Mouse (Mus musculus) right cerebral cortex, postnatal 36 days (tissue): Measurements from ENCODE around the gene Cib3.

Experiments used
- DNase-seq, 2 experiments: peaks; one replicate each; pipeline ENCODE4 v3.0.0; 2022; ENCODE audit warnings: low spot score in 2 of 2, mixed read lengths in 1 of 2

The Cib3 gene

DNA sequence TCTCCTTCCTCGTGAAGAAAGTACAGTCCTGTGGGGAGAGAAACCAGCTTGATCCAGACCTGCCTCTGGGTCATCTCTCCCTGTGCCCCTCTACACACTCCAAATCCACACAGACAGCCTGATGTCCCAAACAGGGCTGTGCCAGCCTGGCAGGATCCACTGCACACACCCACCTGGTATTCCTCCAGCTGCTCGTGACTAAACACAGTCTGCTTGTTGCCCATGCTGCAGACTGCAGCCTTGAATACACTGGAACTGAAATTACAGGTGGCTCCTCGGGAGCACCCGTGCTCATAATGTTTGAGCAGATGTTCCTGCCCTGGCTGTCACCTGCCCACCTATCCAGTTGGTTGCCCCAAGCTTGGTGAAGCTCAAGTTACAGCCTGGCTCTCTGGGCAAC, at the start of gene Cib3:
Gene Cib3, minus strand, starts transcription at position 87 of the 400 bp plus-strand sequence.
- peak in 1 of 2 experiments; percentile 14 for DNase-seq

DNA sequence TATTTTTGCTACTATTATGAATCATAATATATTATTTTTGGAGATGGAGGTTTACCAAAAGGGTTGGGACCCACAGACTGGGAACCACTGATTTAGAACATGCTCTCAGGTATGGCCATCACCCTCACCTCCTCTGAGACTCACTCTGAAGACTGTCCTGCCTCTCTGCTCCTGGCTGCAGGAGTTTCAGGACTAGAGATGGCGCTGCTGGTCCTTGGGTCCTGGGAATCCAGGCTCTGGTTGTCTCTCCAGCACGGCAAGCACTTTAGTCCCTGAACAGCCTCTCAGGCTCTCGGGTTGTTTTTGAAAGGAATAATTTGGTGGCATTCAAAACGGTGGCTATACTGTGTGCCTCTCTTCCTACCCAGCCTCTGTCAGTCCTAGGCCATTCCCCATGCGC, 49.2 kb upstream of the Cib3 start:
- DNase-seq: no peak

DNA sequence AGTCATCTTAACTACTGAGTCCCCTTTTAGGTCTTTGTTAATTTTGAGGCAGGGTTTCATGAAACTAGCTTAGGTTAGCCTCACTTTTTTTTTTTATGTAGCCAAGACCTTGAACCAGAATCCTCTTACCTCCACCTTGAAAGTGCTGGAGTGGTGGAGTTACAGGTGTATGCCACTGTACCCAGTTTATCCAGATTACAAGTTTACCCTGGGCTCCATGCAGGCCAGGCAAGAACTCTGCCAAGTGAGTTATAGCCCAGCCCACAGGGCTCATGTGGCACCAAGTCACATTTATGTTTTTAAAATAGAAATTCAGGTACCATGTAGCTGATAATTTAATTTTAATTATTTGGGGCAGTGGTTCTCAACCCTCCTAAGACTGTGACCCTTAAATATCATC, 48.8 kb upstream of the Cib3 start:
- DNase-seq: no peak

DNA sequence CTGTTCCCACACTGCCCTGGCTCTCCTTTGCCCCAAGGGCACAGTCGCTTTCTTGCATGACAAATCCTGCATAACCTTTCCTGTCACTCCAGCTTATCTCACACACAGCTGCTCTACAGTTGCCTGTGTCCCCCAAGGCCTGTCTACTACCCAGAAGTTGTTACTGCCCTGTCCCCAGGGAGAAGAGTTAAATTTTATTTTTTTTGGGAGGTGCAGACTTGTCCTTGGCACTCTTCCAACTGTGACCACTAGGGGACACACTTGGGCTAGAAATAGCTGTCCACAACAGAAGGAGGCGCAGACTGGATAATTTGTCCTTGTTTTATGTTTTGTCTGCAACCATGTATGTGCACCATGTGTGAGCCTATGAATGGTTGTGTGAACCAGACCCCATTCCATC, 48.4 kb upstream of the Cib3 start:
- DNase-seq: no peak

DNA sequence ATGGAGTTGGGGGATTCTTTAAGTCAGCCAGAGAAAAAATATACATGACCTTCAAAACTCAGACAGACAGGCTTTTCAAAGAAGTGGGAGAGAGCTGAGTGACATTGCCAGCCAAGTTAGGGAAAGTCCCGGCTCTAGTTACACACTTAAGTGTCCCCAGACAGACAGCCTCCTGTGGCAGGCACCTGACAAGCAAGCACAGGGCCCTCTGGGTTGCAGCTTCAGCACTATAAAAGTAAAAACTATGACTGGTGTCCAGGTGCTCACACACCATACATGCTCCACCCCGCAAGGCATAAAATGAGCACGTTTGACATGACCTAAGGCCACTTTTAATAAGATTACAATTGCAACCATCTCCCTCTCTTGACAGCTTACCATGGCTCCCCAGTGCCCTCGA, 47.9 kb upstream of the Cib3 start:
- no peak for DNase-seq

DNA sequence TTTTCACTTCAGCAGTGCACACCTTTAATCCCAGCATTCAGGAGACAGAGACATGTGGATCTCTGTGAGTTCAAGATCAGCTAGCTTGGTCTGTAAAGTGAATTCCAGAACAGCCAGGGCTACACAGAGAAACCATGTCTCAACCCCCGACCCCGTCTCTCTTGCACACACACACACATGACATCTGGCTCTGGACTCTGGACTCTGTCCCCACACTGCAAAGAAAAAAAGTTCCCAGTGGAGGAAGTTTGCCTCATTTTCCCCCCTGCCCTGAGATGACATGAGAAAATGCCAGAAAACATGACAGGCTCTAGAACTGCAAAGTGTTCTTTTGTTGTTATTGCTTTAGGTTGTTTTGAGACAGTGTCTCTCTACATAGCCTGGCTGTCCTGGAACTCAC, 47.2 kb upstream of the Cib3 start:
- DNase-seq: no peak

DNA sequence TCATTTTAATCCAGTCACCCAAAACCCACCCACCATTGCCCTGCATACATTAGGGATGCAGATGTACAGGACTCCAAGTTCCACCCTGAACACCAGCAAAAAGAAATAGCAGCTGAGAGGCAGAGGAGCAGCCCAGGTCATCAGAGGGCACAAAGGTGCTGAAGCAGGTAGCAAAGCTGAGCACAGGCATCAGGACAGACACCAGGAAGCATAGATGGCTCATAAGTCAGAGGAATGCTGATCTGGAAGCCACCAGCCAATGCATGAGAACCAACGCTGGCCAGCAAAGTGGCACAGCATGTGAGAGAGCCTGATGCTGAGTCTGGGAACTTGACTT, 45.2 kb upstream of the Cib3 start:
- no peak for DNase-seq

DNA sequence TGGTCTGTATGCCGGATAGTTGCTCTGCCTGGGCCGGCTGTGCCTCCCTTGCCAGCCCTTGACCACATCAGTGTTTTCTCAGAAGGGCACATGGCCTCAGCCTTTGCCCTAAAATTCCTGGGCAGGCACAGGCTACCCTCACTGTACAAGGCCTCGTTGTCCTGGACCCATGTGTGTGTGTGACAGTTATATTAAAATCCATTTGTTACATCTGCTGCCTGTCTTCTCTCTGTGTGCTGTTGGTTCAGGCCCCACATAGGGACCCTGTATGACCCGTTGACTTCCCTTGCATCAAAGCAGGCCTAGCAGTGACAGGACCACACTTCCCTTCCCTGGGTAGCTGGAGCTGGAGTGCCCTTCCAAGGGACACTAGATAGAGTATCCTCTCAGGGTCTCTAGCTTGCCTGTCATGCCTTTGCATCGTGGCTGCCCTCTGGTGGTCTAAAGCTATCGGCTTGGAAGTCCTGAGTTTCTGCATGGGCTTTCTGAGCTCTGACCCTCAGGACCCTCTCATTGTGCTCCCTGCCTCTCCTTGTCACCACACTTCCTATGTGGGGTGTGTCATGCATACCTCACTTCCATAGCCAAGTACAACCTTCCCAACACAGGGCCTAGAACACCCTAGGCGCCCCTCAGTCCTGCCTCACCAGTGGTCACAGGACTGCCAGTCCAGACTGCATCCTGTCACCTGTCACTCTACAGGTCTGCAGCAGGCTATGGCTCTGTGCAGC, 44.7 kb upstream of the Cib3 start:
- DNase-seq: no peak

DNA sequence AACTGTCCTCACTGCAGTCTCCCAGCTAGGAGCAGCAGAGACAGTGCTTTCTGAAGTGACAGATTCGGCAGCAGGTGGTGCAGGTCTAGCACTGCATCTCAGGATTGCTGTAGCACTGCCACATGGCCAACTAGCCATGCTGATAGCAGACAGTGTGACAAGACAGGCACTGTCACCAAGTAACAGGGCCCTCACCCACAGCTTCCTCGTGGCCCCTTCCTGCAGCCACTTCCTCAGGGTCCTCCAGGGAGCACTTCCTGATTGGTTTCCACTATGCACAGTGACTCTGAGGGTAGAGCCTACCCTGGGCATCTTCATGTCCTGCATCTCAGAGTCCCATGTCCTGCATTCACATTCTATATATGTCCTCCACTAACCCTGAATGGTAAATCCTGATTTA, 32.0 kb upstream of the Cib3 start:
- DNase-seq: no peak

DNA sequence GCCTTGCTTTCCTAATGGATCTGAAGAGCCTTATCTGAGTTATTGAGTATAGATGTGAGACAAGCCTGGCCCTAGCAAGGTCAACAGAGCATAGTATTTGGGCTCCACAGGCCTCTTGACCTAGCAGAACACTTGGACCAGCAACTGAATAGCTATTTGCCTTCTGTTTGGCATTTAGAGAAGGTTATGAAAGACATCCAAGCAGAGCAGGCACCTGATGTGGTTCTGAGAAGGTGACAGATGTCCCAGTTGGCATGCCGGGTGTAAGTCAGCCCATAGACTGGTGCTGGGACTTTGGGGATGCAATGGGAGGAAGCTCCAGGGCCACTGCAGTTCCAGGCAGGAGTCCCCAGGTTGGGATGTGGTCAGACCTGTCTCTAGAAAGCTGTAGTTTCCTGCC, 29.6 kb upstream of the Cib3 start:
- no peak for DNase-seq

DNA sequence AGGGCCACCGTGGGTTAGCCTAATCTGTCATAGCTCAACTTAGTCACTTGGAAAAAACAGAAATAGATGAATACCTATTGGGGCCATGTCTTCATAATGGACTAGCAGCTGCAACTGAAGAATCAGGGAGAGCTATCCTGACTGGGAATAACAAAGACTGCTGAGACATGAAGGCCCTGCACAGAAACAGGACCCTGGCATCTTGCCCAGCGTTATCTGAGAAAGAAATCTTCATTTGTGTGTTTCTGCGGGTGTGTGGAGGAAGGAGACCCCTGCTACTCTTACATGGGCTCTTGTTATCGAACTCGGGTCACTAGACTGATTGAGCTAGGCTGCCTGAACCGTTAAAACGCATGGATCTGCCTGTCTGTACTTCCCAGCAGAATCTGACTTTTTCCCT, 28.3 kb upstream of the Cib3 start:
- no peak for DNase-seq

DNA sequence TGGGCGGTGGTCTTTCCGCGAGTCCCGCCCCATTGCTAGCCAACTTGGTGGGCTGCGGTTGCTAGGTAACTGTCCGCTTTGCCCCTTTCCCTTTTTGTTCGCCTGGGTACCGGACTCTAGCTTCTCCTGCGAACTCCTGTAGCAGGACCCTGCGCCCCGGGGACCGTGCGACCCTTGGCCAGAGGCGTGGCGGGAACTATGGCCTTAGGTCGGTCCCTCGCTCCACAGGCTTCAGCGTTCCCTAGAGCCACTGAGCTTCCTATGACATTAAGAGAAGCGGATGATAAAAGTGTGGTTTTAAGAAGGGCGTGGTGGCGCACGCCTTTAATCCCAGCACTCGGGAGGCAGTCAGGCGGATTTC, 27.7 kb upstream of the Cib3 start:
- no peak for DNase-seq

DNA sequence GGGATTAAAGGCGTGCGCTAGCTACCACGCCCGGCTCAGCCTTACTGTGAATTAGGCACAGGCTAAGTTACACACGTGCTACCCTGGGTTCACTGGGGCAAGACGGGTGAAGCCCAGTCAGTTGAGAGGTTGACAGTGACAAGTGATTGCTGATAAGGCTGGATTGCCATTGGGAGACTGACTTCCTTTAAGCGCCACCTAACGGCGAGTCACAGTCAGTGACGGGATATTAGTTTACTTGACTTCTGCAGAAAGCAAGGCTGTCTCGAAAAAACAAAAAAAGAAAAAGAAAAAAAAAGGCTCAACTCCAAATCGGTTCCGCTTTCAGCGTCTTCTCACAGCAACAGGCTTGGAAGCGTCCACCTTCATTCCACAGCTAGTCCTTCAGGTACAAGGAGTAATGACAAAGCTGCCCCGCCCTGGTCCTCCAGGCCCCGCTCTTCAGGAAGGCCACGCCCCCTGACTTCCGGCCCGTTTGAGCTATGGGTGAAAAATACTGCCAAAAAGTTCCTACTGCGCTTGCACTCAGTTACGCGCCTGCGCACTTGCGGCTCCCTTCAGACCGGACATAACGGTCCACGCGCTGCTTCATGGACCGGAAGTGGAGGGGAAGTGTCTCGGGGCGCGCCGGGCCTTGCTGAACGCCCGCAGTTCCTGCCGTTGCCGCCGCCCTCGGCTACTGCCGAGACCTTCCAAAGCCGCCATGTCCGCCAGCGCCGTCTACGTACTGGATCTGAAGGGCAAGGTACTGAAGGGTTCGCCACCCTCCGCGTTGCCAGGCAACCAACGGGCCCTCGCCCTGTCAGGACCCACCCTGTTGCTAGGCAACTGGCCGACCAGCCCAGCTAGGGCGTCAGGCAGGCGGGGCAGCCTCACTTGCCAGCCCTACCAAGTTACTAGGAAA, 27.1 kb upstream of the Cib3 start, which contains the start of gene Ap1m1:
Gene Ap1m1, plus strand, starts transcription at position 520 of the 904 bp plus-strand sequence.
- DNase-seq: peak; percentile 96 to 97

DNA sequence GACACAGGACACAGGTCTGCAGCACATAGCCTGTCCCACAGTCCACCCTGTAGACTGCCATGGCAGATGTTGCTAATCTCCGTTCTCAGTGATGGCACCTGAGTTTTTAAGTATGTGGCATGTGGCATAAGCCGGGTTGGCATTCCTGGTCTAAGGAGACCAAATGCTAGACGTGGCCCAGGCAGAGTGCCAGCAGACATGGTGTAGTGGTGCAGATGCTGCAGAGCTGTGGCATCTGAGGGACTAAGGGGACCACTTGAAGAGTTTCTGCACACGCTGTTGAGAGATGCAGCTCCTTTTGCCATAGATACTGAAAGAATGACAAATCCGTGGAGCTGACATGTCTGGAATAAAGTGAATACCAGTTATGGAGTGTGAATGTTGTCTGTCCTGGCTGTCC, 10.0 kb upstream of the Cib3 start:
- DNase-seq: no peak

DNA sequence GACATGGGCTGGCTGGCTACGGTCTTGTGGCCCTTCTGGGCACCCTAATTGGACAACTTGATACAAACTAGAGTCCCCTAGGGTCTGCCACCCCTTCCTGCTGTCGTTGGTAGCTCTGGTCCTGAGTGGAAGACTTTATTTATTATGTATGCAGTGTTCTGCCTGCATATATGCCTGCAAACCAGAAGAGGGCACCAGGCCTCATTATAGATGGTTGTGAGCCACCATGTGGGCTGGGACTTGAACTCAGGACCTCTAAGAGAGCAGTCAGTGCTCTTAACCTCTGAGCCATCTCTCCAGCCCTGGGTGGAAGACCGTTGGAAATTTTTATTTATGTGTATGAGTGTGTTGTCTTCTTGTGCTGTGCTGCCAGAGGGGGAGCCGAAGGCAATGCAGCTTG, 8.1 kb upstream of the Cib3 start:
- no peak for DNase-seq

DNA sequence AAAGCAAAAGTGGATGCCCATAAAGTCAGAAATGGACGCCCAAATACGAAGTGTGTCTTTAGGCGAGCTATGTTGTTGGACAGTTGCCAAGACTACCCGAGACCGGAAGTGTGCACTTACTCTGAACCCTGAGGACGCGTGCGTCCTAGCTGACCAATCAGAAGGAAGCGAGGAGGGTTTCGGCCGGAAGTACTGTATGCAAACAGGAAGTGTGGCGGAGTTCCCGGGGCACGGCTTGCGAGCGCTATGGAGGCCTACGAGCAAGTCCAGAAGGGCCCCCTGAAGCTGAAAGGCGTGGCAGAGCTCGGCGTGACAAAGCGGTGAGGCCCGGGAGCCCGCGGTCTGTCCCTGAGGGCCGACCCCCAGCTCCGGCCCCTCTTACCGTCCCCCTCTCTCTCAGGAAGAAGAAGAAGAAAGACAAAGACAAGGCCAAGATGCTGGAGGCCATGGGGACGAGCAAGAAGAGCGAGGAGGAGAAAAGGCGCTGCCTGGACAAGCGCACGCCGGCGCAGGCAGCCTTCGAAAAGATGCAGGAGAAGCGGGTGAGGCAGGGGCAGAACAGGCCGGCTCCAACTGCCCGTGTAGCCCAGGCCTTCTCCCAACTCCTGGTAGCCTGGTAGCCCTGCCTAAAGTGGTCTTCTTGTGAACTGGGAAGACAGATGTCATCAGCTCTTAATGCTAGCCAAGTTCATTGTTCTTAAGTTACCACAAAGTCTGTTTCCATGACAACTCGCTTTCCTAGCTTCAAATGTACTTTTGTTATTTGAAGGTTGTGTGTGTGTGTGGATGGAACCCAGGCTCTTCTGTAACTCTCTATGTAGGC, 7.1 kb upstream of the Cib3 start, which contains the start of gene Fam32a:
Gene Fam32a, plus strand, starts transcription at position 190 of the 823 bp plus-strand sequence.
- peak; percentile 78 to 89 for DNase-seq

DNA sequence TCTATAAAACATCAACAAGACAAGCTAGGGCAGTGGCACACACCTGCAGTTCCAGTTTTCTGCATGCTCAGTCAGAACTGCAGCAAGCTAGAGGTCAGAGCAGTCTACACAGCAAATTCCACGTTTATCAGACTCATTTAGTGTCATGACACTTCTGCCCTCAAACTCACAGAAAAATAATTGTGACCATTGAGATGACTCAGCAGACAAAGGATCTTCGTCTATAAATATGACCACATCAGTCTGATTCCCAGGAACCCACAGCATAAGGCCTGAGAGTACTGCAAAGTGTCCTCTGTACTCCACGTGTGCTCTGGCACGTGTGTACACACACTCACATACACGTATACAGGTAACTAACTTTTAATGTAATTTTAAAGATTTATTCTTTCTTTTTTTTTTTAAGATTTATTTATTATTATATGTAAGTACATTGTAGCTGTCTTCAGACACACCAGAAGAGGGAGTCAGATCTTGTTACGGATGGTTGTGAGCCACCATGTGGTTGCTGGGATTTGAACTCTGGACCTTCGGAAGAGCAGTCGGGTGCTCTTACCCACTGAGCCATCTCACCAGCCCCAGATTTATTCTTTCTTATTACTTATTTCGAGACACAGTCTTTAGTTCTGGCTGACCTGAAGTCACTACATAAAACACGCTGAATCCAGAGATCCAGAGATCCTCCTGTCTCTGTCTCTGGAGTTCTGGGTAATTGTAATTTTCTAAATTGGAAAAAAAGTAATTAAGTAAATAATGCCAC, 6.3 kb upstream of the Cib3 start:
- DNase-seq: no peak

DNA sequence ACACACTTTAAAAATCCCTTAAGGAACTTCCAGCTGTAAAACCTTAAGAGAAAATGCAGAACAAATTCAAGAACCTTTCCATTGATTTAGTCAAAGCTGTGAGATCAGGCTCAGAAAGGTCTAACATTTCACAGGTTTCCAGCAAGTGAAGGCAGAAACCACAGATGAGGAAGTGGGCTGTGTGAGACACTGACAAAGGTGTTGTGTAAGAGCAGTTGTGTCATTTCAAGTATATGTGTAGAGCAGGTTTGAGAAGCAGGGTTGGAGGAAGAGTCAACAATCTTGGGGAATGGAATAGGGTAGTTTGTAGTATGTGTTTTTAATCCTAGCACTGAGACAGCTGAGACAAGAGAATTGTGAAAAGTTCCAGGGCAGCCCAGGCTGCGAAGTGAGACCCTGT, 3.2 kb upstream of the Cib3 start:
- DNase-seq: no peak

DNA sequence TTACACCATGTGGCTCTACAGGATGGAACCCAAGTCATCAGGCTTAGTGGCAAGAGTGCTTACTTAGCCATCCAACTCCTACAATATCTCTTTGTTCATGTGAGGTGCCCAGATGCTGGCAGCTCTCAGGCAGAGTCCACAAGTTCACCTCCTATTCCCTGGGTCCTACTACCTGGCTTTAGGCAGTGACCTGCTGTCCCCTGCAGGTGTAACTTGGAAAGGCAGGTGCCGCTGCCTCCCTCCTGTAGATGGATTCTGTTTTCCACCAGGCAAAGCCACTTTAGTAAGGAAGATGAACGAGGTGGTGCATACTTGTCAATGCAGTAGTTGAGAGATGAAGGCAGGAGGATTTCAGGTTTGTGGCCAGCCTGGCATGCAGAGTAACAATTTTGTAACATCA, 2.4 kb upstream of the Cib3 start:
- DNase-seq: no peak

DNA sequence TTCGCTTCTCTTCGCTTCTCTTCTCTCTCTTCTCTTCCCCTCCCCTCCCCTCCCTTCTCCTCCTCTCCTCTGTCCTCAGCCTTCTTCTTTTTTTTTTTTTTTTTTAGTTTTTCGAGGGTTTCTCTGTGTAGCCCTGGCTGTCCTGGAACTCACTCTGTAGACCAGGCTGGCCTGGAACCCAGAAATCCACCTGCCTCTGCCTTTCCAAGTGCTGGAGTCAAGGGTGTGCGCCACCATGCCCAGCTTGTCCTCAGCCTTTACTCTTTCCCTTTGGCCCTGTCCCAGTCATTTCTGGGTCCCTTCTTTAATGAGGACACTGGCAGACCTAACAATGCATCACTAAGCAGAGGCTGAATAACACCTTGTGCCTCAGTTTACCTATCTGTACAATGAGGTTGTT, 899 bp upstream of the Cib3 start, which contains the start of gene Gm11034:
Gene Gm11034, minus strand, starts transcription at position 101 of the 400 bp plus-strand sequence.
- no peak for DNase-seq

DNA sequence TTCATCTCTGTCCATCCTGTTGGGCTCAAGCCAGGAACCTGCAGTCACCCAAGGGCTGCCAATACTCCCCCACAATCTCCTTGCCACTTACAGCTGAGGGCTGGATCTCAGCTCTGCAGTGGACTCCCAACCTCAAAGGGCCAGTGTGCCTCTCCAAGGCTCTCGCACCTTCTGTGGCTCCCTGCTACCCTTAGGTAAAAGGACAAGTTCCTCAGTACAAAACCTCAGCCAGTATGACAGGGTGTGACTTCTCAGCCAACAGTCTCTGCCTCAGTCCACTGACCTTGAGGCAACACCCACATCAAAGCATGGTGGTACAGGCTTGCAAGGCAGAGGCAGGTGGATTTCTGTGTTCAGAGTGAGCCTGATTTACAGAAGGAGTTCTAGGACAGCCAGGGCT, 791 bp downstream of the Cib3 start:
- no peak for DNase-seq
